Mouse (Mus musculus): ENCODE measurements around the gene Mtmr6. TPM values are rescaled to one million over a fixed set of nuclear protein-coding genes. Genes with fewer than 3 reads are reported as not detected.
A peak's percentile ranks its signal among the peaks of the same experiment; 100 is the strongest.

Mtmr6 gene
- 54.1 and 60.7 TPM in 2 replicates for polyA plus RNA-seq (2016; fragmentation: Nextera tagmentation; extraction: Ambion mirVana)

DNA sequence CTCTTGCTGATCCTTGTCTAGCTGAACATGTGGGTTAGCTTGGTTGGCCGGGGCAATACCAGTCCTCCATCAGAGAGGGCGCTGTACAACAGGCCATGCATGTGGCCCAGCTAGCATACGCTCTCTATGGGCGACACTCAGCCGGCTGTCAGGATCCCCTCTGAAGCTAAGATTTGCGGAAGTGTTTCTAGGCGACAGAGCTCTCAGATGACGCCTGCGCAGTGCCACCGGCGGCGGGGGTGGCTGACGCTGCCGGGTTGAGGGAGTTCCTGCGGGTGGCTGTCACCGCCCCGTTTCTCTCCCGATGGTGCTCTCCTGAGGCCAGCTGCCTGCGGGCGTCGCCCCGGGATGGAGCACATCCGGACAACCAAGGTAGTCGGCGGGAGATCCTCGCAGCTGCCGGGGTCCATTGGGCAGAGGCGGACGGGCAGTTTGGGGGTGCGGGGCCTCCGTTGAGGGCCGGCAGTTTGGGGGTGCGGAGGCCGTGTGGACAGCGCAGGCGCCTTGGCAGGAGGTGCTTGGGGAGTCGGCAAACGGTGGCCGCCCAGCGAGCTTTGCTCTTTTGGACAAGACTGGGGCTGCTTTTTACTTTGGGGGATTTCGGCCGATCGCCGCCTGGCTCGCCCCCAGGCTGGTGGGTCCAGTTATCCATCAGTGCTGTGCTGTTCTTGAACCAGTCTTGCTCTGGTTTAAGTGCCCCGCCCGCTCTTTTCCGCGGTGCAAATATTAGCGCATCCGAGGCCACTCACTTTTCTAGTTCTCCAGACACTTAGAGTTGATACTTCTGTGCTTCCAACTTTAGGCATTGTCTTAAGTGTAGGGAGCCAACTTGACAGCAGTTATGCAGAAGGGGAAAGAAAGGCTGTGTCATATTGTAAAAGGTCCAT, at the start of gene Mtmr6:
TSS of gene Mtmr6 (plus strand) at position 239 of the 887 bp plus-strand sequence.
- peak within 1 kb of the TSS; percentile 79 for H3K4me3 ChIP-seq (replicated peaks)
- peak; percentile 98 for ATAC-seq (ENCODE audit: low FRiP score)
- H3K27ac ChIP-seq = peak within 1 kb of the TSS; percentile 81
- no peaks in the 10 kb centered on the region for H3K9me3 ChIP-seq
- H3K4me1 ChIP-seq = peaks cover 14% of the 10 kb centered on the region
- peak within 1 kb of the TSS; percentile 72 for H3K9ac ChIP-seq
- no peaks in the 10 kb centered on the region for H3K27me3 ChIP-seq
- peak within 1 kb of the TSS; percentile 74 for H3K4me2 ChIP-seq
- WGBS = under 1% methylated on average over 51 of the region's 51 CpGs
- H3K36me3 ChIP-seq (replicated peaks) = no peaks in the 10 kb centered on the region

DNA sequence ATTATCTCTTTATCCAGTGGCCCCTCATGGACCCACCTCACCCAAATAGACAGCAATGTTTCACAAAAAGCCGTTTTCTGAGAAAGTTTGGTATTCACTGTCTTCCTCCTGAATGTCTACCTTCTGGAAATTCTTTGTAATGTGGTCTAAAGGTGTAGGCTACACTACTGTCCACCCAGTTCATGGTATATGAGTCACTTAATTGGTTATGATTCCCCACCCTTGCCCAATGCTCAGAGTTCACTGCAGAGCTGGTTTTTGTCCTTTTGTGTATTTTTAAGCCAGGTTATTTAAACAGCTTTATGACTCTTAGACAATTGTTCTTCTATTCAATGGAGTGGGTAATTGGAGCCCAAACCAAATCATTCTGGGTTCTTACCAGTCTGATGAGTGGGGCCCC, 48.9 kb upstream of the Mtmr6 start:
- WGBS = 95% methylated on average over 1 of the region's 1 CpGs
- no peak overlapping the region for H3K4me2 ChIP-seq
- no peaks in the 10 kb centered on the region for H3K27me3 ChIP-seq
- no peaks in the 10 kb centered on the region for H3K4me1 ChIP-seq
- ATAC-seq (ENCODE audit: low FRiP score) = no peak
- no peak overlapping the region for H3K4me3 ChIP-seq (replicated peaks)
- H3K27ac ChIP-seq = no peak overlapping the region
- H3K36me3 ChIP-seq (replicated peaks) = peaks cover 27% of the 10 kb centered on the region
- H3K9me3 ChIP-seq = no peaks in the 10 kb centered on the region
- no peak overlapping the region for H3K9ac ChIP-seq

- no peak overlapping the region for H3K9ac ChIP-seq
- no peaks in the 10 kb centered on the region for H3K4me1 ChIP-seq
- H3K36me3 ChIP-seq (replicated peaks) = peaks cover 32% of the 10 kb centered on the region
- H3K4me3 ChIP-seq (replicated peaks) = no peak overlapping the region
- H3K27ac ChIP-seq = no peak overlapping the region
- no peak overlapping the region for H3K4me2 ChIP-seq
- no peak for ATAC-seq (ENCODE audit: low FRiP score)
- WGBS = 97% methylated on average over 4 of the region's 4 CpGs
- H3K27me3 ChIP-seq = no peaks in the 10 kb centered on the region
- no peaks in the 10 kb centered on the region for H3K9me3 ChIP-seq
These were observed 47.4 kb upstream of the Mtmr6 start for GRCm38 (mm10) chr14:60217616-60218015.

DNA sequence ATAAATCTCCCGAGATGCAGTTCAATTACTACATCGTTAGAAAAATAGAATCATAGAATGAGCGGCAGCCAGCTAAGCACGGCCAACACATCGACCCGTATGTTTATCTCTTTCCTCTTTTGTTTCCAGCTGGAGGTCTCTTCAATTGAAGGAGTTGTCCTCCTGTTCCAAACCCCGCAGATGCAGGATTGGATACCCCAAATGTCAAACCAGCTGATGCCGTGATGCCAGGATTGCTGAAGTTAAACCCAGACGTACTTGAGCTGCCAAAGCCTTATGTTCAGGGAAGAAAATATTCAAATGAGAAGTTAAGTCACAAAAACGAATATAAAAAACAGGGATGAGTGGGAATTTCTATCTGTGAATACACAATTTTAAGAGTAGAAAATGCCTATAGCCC, 45.1 kb upstream of the Mtmr6 start:
- H3K36me3 ChIP-seq (replicated peaks) = peaks cover 32% of the 10 kb centered on the region
- no peaks in the 10 kb centered on the region for H3K27me3 ChIP-seq
- ATAC-seq (ENCODE audit: low FRiP score) = no peak
- H3K27ac ChIP-seq = no peak overlapping the region
- H3K4me3 ChIP-seq (replicated peaks) = no peak overlapping the region
- H3K9me3 ChIP-seq = no peaks in the 10 kb centered on the region
- no peak overlapping the region for H3K9ac ChIP-seq
- WGBS = 89% methylated on average over 10 of the region's 10 CpGs
- no peak overlapping the region for H3K4me2 ChIP-seq
- H3K4me1 ChIP-seq = no peaks in the 10 kb centered on the region

- Histone ChIP-seq H3K36me3 (replicated peaks) (peaks cover 59% of the 10 kb centered on the region), H3K9me3 (no peaks in the 10 kb centered on the region), H3K27ac (no peak overlapping the region), H3K9ac (no peak overlapping the region), H3K4me1 (no peaks in the 10 kb centered on the region), H3K4me2 (no peak overlapping the region), H3K4me3 (replicated peaks) (no peak overlapping the region), H3K27me3 (no peaks in the 10 kb centered on the region)
- 90% methylated on average over 3 of the region's 3 CpGs for WGBS
- no peak for ATAC-seq (ENCODE audit: low FRiP score)
These were observed 26.5 kb upstream of the Mtmr6 start for GRCm38 (mm10) chr14:60238551-60238950.

DNA sequence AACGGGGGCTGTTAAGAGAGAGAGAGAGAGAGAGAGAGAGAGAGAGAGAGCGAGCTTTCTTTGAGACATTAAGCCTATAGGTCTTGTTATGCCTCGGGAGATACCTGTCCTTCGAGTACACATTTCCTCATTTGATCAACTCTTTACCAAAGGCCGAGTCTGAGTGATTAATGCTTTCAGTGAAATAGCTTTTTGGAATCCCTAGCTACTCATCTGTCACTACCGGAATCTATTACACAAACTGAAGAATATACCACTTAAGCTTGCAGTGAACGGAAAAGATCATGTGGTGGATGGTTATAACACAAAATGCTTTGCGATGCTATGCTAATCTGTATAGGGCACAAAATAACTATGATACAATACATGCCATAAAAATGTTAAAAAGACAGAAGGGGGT, 14.7 kb upstream of the Mtmr6 start:
- H3K36me3 ChIP-seq (replicated peaks) = 0 out of 2 replicates have a peak, but pooled peaks cover under 1% of the 10 kb centered on the region
- H3K9ac ChIP-seq = peak overlapping the region; percentile 93
- no peak overlapping the region for H3K27ac ChIP-seq
- WGBS = 22% methylated on average over 8 of the region's 8 CpGs
- peak overlapping the region; percentile 87 for H3K4me3 ChIP-seq (replicated peaks)
- no peaks in the 10 kb centered on the region for H3K27me3 ChIP-seq
- peaks cover 24% of the 10 kb centered on the region for H3K4me1 ChIP-seq
- H3K9me3 ChIP-seq = no peaks in the 10 kb centered on the region
- ATAC-seq (ENCODE audit: low FRiP score) = no peak
- peak overlapping the region; percentile 74 for H3K4me2 ChIP-seq

DNA sequence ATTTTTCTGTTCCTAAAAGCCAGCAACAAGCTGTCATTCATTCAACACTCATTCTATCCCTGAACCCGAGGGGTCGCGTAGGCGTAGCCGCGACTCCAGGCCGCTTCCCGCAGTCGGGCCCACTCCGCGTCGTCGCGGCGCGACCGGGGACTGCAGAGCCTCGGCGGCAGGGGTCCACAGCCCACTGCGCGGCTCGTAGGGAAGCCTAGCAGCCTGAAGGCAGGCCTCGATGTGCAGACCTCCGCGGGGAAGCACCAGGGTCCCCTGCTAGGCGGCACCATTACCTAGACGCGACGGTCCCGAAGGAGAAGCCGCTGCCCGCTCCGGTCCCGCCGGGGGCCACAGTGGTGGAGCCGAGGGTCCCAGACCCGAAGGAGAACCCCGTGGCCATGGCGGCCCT, 14.1 kb upstream of the Mtmr6 start:
- peaks cover 24% of the 10 kb centered on the region for H3K4me1 ChIP-seq
- peak; percentile 71 for ATAC-seq (ENCODE audit: low FRiP score)
- under 1% methylated on average over 39 of the region's 39 CpGs for WGBS
- H3K9me3 ChIP-seq = no peaks in the 10 kb centered on the region
- H3K9ac ChIP-seq = peak overlapping the region; percentile 93
- H3K27me3 ChIP-seq = no peaks in the 10 kb centered on the region
- H3K36me3 ChIP-seq (replicated peaks) = no peaks in the 10 kb centered on the region
- peak overlapping the region; percentile 93 for H3K27ac ChIP-seq
- H3K4me2 ChIP-seq = peak overlapping the region; percentile 74
- H3K4me3 ChIP-seq (replicated peaks) = peak overlapping the region; percentile 87

- H3K27me3 ChIP-seq = no peaks in the 10 kb centered on the region
- ATAC-seq (ENCODE audit: low FRiP score) = peak; percentile 100
- H3K4me1 ChIP-seq = peaks cover 24% of the 10 kb centered on the region
- peak within 1 kb of the TSS; percentile 93 for H3K9ac ChIP-seq
- under 1% methylated on average over 62 of the region's 62 CpGs for WGBS
- peak within 1 kb of the TSS; percentile 93 for H3K27ac ChIP-seq
- H3K4me3 ChIP-seq (replicated peaks) = peak within 1 kb of the TSS; percentile 87
- no peaks in the 10 kb centered on the region for H3K36me3 ChIP-seq (replicated peaks)
- H3K9me3 ChIP-seq = no peaks in the 10 kb centered on the region
- peak within 1 kb of the TSS; percentile 74 for H3K4me2 ChIP-seq
These were observed 13.6 kb upstream of the Mtmr6 start, which contains the start of the genes Nupl1 and Gm49336 for GRCm38 (mm10) chr14:60251281-60252003. Gene Nupl1, minus strand, starts transcription at chr14:60251431. Gene Gm49336, minus strand, starts transcription at chr14:60251507.

DNA sequence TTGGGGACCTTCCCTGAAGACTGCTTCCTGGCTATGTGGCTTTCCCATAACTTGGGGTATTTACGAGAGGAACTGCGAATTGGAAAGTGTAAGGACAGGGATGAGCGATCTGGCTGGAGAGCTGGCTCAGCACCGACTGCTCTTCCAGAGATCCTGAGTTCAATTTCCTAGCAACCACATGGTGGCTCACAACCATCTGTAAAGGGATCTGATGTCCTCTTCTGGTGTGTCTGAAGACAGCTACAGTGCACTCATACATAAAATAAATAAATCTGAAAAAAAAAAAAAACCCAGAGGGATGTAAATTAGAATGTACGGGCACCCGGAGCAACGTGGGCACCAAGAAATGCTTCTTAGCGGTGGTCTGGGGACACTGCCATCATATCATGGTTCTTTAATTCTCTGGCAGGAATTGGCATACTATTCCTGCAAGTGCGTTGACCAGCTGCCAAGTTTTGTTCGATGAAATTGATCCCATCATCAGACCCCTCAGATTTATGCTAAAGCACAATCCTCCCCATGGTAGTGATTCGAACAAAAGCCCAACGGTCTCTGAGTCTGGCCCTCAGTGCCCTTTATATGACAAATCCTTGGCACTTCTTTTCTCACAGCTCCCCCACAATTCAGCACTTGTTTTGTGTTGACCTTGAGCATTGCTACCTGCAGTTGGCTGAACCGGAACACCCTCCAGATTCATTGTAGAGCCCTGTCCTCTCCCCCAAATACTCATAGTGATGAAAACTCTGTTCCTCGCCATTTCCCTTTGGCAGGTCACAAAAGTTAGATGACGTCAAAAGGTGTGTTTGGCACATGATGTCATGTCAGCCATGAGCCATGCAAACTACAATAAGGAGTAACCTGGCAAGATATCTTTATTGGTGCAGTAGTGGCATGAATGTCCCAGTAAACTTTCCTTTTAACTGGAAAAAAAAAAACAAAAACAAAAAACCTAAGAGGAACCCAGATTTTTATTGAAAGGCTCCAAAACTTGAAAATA, 12.7 kb upstream of the Mtmr6 start:
- peak overlapping the region; percentile 74 for H3K4me2 ChIP-seq
- H3K27me3 ChIP-seq = no peaks in the 10 kb centered on the region
- ATAC-seq (ENCODE audit: low FRiP score) = no peak
- WGBS = 21% methylated on average over 15 of the region's 15 CpGs
- peak overlapping the region; percentile 87 for H3K4me3 ChIP-seq (replicated peaks)
- peak overlapping the region; percentile 93 for H3K9ac ChIP-seq
- no peaks in the 10 kb centered on the region for H3K36me3 ChIP-seq (replicated peaks)
- peaks cover 24% of the 10 kb centered on the region for H3K4me1 ChIP-seq
- peak overlapping the region; percentile 93 for H3K27ac ChIP-seq
- no peaks in the 10 kb centered on the region for H3K9me3 ChIP-seq

GRCm38 (mm10) chr14:60253466-60253865, 11.6 kb upstream of the Mtmr6 start:
- Histone ChIP-seq H3K27me3 (no peaks in the 10 kb centered on the region), H3K4me3 (replicated peaks) (no peak overlapping the region), H3K36me3 (replicated peaks) (no peaks in the 10 kb centered on the region), H3K9ac (no peak overlapping the region), H3K27ac (no peak overlapping the region), H3K4me1 (peaks cover 24% of the 10 kb centered on the region), H3K4me2 (no peak overlapping the region), H3K9me3 (no peaks in the 10 kb centered on the region)
- 93% methylated on average over 3 of the region's 3 CpGs for WGBS
- no peak for ATAC-seq (ENCODE audit: low FRiP score)

GRCm38 (mm10) chr14:60254774-60255173, 10.3 kb upstream of the Mtmr6 start:
- H3K36me3 ChIP-seq (replicated peaks) = no peaks in the 10 kb centered on the region
- peaks cover 13% of the 10 kb centered on the region for H3K4me1 ChIP-seq
- H3K4me2 ChIP-seq = no peak overlapping the region
- no peak overlapping the region for H3K27ac ChIP-seq
- H3K9me3 ChIP-seq = no peaks in the 10 kb centered on the region
- H3K4me3 ChIP-seq (replicated peaks) = no peak overlapping the region
- ATAC-seq (ENCODE audit: low FRiP score) = no peak
- no peak overlapping the region for H3K9ac ChIP-seq
- no peaks in the 10 kb centered on the region for H3K27me3 ChIP-seq

All from forebrain, embryonic 12.5 days (tissue).